Mouse (Mus musculus) activated CD4-positive, CD25-positive, alpha-beta regulatory T cell, adult 4 months (primary cell): ENCODE data around the gene Olfr281. TPM values are rescaled to one million over a fixed set of nuclear protein-coding genes. Genes with fewer than 3 reads are reported as not detected.

ENCODE experiments used
- ATAC-seq: one replicate; pipeline ENCODE4 v1.8.0; 2017
- polyA plus RNA-seq, 2 experiments: library from polyadenylated mRNA; unstranded; fragments of 100-300 nt; shearing (Covaris generic); gene quantifications; one replicate each; pipeline ENCODE4 v1.2.1; 2017

Olfr281 gene
- polyA plus RNA-seq, 2 experiments from 2014 or later = not detected

- no peak for ATAC-seq
Observed at GRCm38 (mm10) chr15:98486433-98487021, 34.1 kb downstream of the Olfr281 start.

GRCm38 (mm10) chr15:98491332-98491731 is 38.9 kb downstream of the Olfr281 start:
- no peak for ATAC-seq

GRCm38 (mm10) chr15:98492102-98492501 is 39.7 kb downstream of the Olfr281 start, which contains the start of gene Olfr279:
TSS of gene Olfr279 (plus strand) at chr15:98492402.
- ATAC-seq = no peak

GRCm38 (mm10) chr15:98497631-98498030 is 45.2 kb downstream of the Olfr281 start:
- ATAC-seq = no peak

- ATAC-seq = no peak
Observed at GRCm38 (mm10) chr15:98503317-98503716, 50.9 kb downstream of the Olfr281 start.

- no peak for ATAC-seq
Observed at GRCm38 (mm10) chr15:98504514-98504913, 52.1 kb downstream of the Olfr281 start.

GRCm38 (mm10) chr15:98506253-98506957 is 54.0 kb downstream of the Olfr281 start:
- ATAC-seq = peak; percentile 44

- ATAC-seq = no peak
Observed at GRCm38 (mm10) chr15:98507321-98507720, 54.9 kb downstream of the Olfr281 start.

- ATAC-seq = no peak
Observed at GRCm38 (mm10) chr15:98509387-98509786, 57.0 kb downstream of the Olfr281 start.

Other genes with a start within 250 kb of the Olfr281 start
- gene Gm44579, start 231.6 kb upstream of the Olfr281 start, polyA plus RNA-seq = not detected
- not detected for gene Olfr287, start 231.5 kb upstream of the Olfr281 start, polyA plus RNA-seq
- gene Olfr286, start 218.1 kb upstream of the Olfr281 start, polyA plus RNA-seq = not detected
- gene H1fnt, start 195.3 kb upstream of the Olfr281 start, polyA plus RNA-seq = not detected
- gene Zfp641, start 156.4 kb upstream of the Olfr281 start, polyA plus RNA-seq = not detected
- not detected for gene Olfr285, start 135.2 kb upstream of the Olfr281 start, polyA plus RNA-seq
- gene Olfr284, start 111.6 kb upstream of the Olfr281 start, polyA plus RNA-seq = not detected
- gene Olfr283, start 71.6 kb upstream of the Olfr281 start, polyA plus RNA-seq = not detected
- not detected for gene Olfr282, start 21.4 kb upstream of the Olfr281 start, polyA plus RNA-seq
- gene OR5BS1P, start 17.3 kb downstream of the Olfr281 start, polyA plus RNA-seq = under 1 TPM in 1 of 2 experiments, not detected in 1; 0.07 TPM
- not detected for gene Lalba, start 30.1 kb downstream of the Olfr281 start, polyA plus RNA-seq
- gene Olfr279, start 39.8 kb downstream of the Olfr281 start, polyA plus RNA-seq = not detected
- gene Kansl2, start 81.7 kb downstream of the Olfr281 start, polyA plus RNA-seq = 10 to 100 TPM; 29.0 to 35.9 TPM
- 10 to 100 TPM; 71.1 to 73.1 TPM for gene Ccnt1, start 118.3 kb downstream of the Olfr281 start, polyA plus RNA-seq
- not detected for gene 4930415O20Rik, start 118.4 kb downstream of the Olfr281 start, polyA plus RNA-seq
- gene Adcy6, start 157.5 kb downstream of the Olfr281 start, polyA plus RNA-seq = under 1 TPM; 0.36 to 0.56 TPM
- under 1 TPM in 1 of 2 experiments, not detected in 1; 0.19 TPM for gene Cacnb3, start 178.3 kb downstream of the Olfr281 start, polyA plus RNA-seq
- 10 to 100 TPM; 22.8 to 27.3 TPM for gene Ddx23, start 210.3 kb downstream of the Olfr281 start, polyA plus RNA-seq
- gene Rnd1, start 224.9 kb downstream of the Olfr281 start, polyA plus RNA-seq = 1 to 10 TPM in 1 of 2 experiments, under 1 TPM in 1; 0.50 to 1.5 TPM